Mouse (Mus musculus): ENCODE results near the gene Os9.

DNA sequence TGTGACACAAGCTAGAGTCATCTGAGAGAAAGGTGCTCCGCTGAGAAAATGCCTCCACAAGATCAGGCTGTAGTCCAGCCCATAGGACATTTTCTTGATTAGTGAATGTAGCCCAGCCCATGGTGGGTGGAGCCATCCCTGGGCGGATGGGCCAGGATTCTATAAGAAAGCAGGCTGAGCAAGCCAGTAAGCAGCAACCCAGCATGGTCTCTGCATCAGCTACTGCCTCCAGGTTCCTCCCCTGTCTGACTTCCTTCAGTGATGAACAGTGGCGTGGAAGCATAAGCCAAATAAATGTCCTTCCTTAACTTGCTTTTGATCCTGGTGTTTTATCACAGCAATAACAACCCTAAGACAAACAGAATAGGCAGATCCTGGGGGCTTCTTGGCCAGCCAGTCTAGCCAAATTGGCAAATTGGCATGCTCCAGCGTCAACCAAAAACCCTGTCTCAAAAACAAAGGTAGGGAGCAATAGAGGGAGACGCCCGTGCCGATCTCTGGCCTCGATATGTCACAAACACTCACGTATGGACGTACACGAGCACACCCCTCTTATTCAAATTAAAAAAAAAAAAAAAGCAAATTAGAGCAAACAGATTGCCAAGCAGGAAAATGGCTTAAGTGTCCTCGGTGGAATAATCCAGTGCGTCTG lies 2.0 kb upstream of the Os9 start:
- TF ChIP-seq POLR2A (IDR thresholded peaks at IDR 0.05; ENCODE audit: borderline replicate concordance, extremely low read depth, low read depth, low read length) = peak; percentile 39; the same call in 1 of the 2 replicates
- no peak for TF ChIP-seq CTCF (IDR thresholded peaks at IDR 0.05; ENCODE audit: insufficient read depth, low read length)

Data from lung, adult 2 months (tissue).